Mouse (Mus musculus): ENCODE measurements at regions not wholly inside any gene's neighbourhood (a gene's known extent, or its start where the extent isn't known, plus 50 kb on each side); places are given as distances from the start of the nearest gene placed in this dataset.

- DNase-seq (ENCODE audit: low spot score), result no peak
Observed at GRCm38 (mm10) chr15:36427334-36427733, 580.2 kb downstream of the Zfp706 start.

GRCm38 (mm10) chr15:36425902-36426301 lies 581.7 kb downstream of the Zfp706 start:
- no peak for DNase-seq (ENCODE audit: low spot score)

- DNase-seq (ENCODE audit: low spot score), result no peak
Observed at GRCm38 (mm10) chr15:36424047-36424446, 583.5 kb downstream of the Zfp706 start.

- DNase-seq (ENCODE audit: low spot score), result no peak
Observed at GRCm38 (mm10) chr15:36422781-36423180, 584.8 kb downstream of the Zfp706 start.

GRCm38 (mm10) chr15:36419943-36420480 lies 587.6 kb downstream of the Zfp706 start:
- DNase-seq (ENCODE audit: low spot score), result no peak

- no peak for DNase-seq (ENCODE audit: low spot score)
Observed at GRCm38 (mm10) chr15:36417426-36417825, 590.1 kb downstream of the Zfp706 start.

- no peak for DNase-seq (ENCODE audit: low spot score)
Observed at GRCm38 (mm10) chr15:36415552-36416249, 591.9 kb downstream of the Zfp706 start.

GRCm38 (mm10) chr15:36412016-36412415 lies 595.6 kb downstream of the Zfp706 start:
- DNase-seq (ENCODE audit: low spot score), result no peak

GRCm38 (mm10) chr15:36405446-36405845 lies 602.1 kb downstream of the Zfp706 start:
- no peak for DNase-seq (ENCODE audit: low spot score)

- DNase-seq (ENCODE audit: low spot score), result no peak
Observed at GRCm38 (mm10) chr15:36403336-36404119, 604.0 kb downstream of the Zfp706 start.

- no peak for DNase-seq (ENCODE audit: low spot score)
Observed at GRCm38 (mm10) chr15:36402051-36402450, 605.5 kb downstream of the Zfp706 start.

- no peak for DNase-seq (ENCODE audit: low spot score)
Observed at GRCm38 (mm10) chr15:36400311-36400840, 607.2 kb downstream of the Zfp706 start.

- DNase-seq (ENCODE audit: low spot score), result no peak
Observed at GRCm38 (mm10) chr15:36399355-36400012, 608.1 kb downstream of the Zfp706 start.

- no peak for DNase-seq (ENCODE audit: low spot score)
Observed at GRCm38 (mm10) chr15:36398099-36398982, 609.2 kb downstream of the Zfp706 start.

GRCm38 (mm10) chr15:36396791-36397190 lies 610.8 kb downstream of the Zfp706 start:
- no peak for DNase-seq (ENCODE audit: low spot score)

- no peak for DNase-seq (ENCODE audit: low spot score)
Observed at GRCm38 (mm10) chr15:36396245-36396644, 611.3 kb downstream of the Zfp706 start.

GRCm38 (mm10) chr15:36395672-36396050 lies 611.9 kb downstream of the Zfp706 start:
- DNase-seq (ENCODE audit: low spot score), result no peak

- no peak for DNase-seq (ENCODE audit: low spot score)
Observed at GRCm38 (mm10) chr15:36394914-36395671, 612.5 kb downstream of the Zfp706 start.

- no peak for DNase-seq (ENCODE audit: low spot score)
Observed at GRCm38 (mm10) chr15:36389775-36390174, 617.8 kb downstream of the Zfp706 start.

GRCm38 (mm10) chr15:36381228-36381671 lies 626.3 kb downstream of the Zfp706 start:
- no peak for DNase-seq (ENCODE audit: low spot score)
